Mouse (Mus musculus) hindbrain, embryonic 12.5 days (tissue): ENCODE measurements around the gene Tceanc2. TPM values are rescaled to one million over a fixed set of nuclear protein-coding genes. Genes with fewer than 3 reads are reported as not detected.

Experiments used
- ATAC-seq: fragments of 200-750 bp; cut with Nextera tagmentation; 2 replicates; pipeline ENCODE4 v1.8.0; 2017; ENCODE audit warnings: moderate TSS enrichment; ENCODE audit not compliant: low FRiP score
- H3K27ac ChIP-seq: fragments of 300-500 bp; sonication (generic); 2 replicates; pipeline ENCODE4 v1.5.1; 2016; ENCODE audit warnings: mild to moderate bottlenecking
- H3K27me3 ChIP-seq: fragments of 300-500 bp; sonication (generic); 2 replicates; pipeline ENCODE4 v1.6.1; 2016; ENCODE audit warnings: mild to moderate bottlenecking
- H3K36me3 ChIP-seq: fragments of 300-500 bp; sonication (generic); 2 replicates; pipeline ENCODE4 v1.6.1; 2016; ENCODE audit warnings: mild to moderate bottlenecking
- H3K4me1 ChIP-seq: fragments of 300-500 bp; sonication (generic); 2 replicates; pipeline ENCODE4 v1.6.1; 2016
- H3K4me2 ChIP-seq: fragments of 300-500 bp; sonication (generic); replicated peaks from 2 replicates; pipeline ENCODE4 v1.6.1; 2016; ENCODE audit warnings: mild to moderate bottlenecking
- H3K4me3 ChIP-seq: fragments of 300-500 bp; sonication (generic); 2 replicates; pipeline ENCODE4 v1.5.1; 2016; ENCODE audit warnings: mild to moderate bottlenecking
- H3K9ac ChIP-seq: fragments of 300-500 bp; sonication (generic); 2 replicates; pipeline ENCODE4 v1.6.1; 2016; ENCODE audit warnings: mild to moderate bottlenecking, moderate library complexity
- H3K9me3 ChIP-seq: fragments of 300-500 bp; sonication (generic); replicated peaks from 2 replicates; pipeline ENCODE4 v1.6.1; 2016; ENCODE audit warnings: mild to moderate bottlenecking
- WGBS: fragments of 180-500 bp; shearing (Covaris S2); methylation state at CpG from one replicate; pipeline ENCODE4 v1.1.7; 2016; 5-methylcytosine and 5-hydroxymethylcytosine counted together
- polyA plus RNA-seq: library from polyadenylated mRNA; unstranded; fragments of >200 nt; fragmentation: Nextera tagmentation; extraction: Ambion mirVana; gene quantifications from 2 replicates; pipeline ENCODE4 v1.2.1, GENCODE M21; 2016

Gene Tceanc2
- polyA plus RNA-seq, 1 experiment from 2014 or later = 20.8 TPM

DNA sequence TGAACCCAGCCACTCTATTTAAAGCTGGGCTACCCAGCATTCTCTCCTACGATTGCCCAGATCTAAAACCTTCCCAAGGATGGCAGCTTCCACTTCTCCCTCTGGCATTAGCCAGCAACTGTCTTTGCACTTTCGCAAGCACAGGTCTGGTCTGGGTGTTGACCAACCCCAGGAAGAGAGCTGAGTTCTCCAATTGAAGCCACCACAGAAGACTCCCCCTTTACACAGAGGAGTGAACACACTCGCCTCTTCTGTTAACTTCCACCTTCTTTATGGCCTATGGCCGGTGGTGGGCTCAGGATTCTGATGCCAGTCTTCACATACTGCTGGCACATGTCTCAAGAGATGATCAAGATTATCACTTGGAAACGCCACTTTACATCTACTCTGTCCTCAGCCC lies 11.1 kb downstream of the Tceanc2 start:
- ATAC-seq = no peak
- no peak overlapping the region for H3K27ac ChIP-seq
- H3K9ac ChIP-seq = no peak overlapping the region
- no peak overlapping the region for H3K4me3 ChIP-seq
- H3K9me3 ChIP-seq = no peaks in the 10 kb centered on the region
- 93% methylated on average over 5 of the region's 5 CpGs for WGBS
- H3K4me2 ChIP-seq = no peak overlapping the region
- H3K4me1 ChIP-seq = peaks cover 7% of the 10 kb centered on the region
- H3K36me3 ChIP-seq = peaks cover 21% of the 10 kb centered on the region
- no peaks in the 10 kb centered on the region for H3K27me3 ChIP-seq

DNA sequence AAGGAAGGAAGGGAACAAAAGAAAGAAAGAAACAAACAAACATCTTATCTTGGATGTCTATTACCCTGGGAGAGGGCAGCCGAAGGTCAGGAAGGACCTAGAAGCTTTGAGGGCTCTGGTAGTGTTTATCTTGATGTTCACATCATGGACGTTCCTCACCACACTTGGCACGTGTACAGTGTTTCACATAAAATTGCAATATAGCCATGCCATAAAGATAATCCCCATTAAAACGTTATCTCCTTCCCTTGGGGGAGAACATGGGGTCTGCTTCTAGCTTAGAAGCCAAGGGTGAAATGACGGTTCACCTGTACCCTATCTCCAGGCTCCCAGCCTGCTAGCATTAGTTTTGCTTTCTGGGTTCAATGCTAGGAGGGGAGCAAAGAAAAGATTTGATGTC lies 12.2 kb downstream of the Tceanc2 start:
- H3K4me3 ChIP-seq = no peak overlapping the region
- WGBS = 89% methylated on average over 5 of the region's 5 CpGs
- no peak for ATAC-seq
- H3K27me3 ChIP-seq = no peaks in the 10 kb centered on the region
- peaks cover 15% of the 10 kb centered on the region for H3K36me3 ChIP-seq
- no peaks in the 10 kb centered on the region for H3K9me3 ChIP-seq
- no peak overlapping the region for H3K9ac ChIP-seq
- peaks cover 7% of the 10 kb centered on the region for H3K4me1 ChIP-seq
- no peak overlapping the region for H3K4me2 ChIP-seq
- no peak overlapping the region for H3K27ac ChIP-seq

DNA sequence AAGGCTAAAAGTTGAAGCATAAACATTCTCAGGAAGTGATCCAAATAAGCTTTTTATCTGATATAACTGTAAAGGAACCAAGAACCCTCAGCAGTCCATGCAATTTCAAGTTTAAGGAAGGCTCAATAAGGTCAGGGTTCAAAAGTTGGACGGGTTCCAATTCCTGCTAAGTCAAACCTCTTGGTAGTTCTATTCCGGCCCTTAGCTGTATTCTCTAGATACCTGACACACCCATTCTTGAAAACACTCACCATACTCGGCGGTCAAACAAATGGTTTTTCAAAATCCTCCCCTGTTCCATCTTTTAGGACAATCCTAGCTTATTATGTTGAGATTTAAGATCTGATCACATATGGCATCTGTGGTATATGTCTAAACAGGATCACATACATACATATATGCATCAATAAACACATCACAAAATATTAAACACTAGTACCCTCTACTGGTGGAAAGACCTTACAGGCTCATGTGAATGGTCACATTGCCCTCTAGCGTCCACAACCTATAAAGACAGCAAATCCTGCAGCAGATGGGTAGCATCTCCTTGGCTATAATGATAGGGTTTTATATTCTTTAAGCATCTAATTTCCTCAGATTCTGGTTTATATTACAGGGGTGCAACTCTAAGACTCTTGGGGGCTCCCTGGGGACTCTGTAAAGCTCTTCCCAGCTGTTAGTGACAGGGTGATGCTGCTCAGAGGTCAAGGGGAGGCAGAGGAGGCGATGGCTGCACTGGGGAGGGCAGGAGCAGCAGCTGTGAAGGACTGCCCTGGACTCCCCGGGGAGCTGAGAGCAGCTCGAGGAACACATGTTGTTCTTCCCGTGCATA lies 14.9 kb downstream of the Tceanc2 start:
- no peaks in the 10 kb centered on the region for H3K27me3 ChIP-seq
- peak overlapping the region; percentile 44; the same call in 1 of the 2 replicates for H3K27ac ChIP-seq
- peak; percentile 92 for ATAC-seq
- WGBS = 42% methylated on average over 9 of the region's 9 CpGs
- H3K9me3 ChIP-seq = no peaks in the 10 kb centered on the region
- H3K36me3 ChIP-seq = peaks cover 15% of the 10 kb centered on the region
- H3K4me1 ChIP-seq = peaks cover 7% of the 10 kb centered on the region
- no peak overlapping the region; the same call in 1 of the 2 replicates for H3K9ac ChIP-seq
- no peak overlapping the region for H3K4me2 ChIP-seq
- no peak overlapping the region for H3K4me3 ChIP-seq

DNA sequence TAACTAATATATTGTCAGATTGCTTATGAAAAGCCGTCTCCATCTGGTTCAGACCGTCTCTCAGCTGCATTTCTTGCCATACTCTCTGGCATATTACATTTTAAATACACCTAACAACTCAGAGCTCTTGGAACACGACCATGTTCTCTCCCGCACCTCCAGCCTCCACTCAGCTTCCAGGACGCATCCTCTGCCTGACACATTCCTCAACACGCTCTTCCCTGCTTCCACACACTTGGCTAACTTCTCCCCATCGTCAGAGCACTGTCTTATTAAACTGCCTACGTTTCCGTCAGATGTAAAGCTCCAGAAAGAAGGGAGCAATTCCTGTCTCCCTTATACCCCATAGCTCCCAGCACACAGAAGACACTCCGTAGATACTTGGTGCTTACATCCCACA lies 15.6 kb downstream of the Tceanc2 start:
- H3K9me3 ChIP-seq = no peaks in the 10 kb centered on the region
- no peak overlapping the region for H3K4me3 ChIP-seq
- no peak overlapping the region for H3K27ac ChIP-seq
- peaks cover 7% of the 10 kb centered on the region for H3K4me1 ChIP-seq
- H3K9ac ChIP-seq = no peak overlapping the region
- H3K27me3 ChIP-seq = no peaks in the 10 kb centered on the region
- H3K36me3 ChIP-seq = peaks cover 19% of the 10 kb centered on the region
- WGBS = 92% methylated on average over 10 of the region's 10 CpGs
- ATAC-seq = no peak
- H3K4me2 ChIP-seq = no peak overlapping the region

DNA sequence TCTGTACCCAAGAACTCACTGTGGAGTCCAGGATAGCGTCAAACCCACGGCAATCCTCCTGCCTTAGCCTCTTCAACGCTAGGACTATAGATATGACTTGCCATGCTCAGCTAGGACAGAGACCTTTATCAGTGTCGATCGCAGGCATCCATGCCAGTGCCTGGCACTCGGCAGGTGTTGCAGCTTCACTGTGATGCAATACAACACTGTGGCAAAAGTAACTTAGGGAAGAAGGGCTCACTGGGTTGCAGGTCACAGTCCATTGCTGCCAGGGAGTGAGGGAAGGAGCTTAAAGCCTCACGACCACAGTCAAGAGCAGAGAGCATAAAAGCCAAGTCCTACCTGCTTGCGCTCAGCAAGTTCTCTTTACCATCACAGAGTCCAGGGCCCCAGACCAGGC lies 18.7 kb downstream of the Tceanc2 start:
- Histone ChIP-seq H3K36me3 (peaks cover 34% of the 10 kb centered on the region), H3K4me1 (peaks cover 7% of the 10 kb centered on the region)

DNA sequence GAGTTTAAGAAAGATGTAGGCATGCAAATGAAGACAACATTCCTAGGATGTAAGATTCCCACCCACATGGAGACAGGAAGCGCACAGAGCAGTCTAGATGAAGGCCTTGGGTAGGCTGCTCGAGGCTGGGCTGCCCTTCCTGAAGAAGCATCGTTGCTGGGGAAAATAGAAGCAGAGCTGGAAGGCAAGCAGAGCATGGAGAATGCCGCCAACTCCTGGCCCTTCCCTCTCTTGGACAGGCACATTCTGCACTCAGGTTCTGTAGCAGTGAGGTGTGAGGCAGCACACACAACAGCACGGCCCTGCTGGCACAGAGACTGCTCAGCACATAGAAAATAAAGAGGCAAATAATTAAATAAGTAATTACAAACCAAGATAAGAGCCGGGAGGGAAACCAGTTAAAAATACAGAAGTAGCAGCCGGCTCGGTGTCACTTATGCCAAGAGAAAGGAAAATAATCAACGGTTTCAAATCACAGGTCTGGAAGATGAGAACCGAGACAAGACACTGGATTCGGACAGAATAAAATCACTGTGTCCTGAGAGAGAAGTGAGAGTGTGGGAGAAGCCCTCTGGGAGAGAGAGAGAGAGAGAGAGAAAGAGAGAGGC lies 19.6 kb downstream of the Tceanc2 start:
- no peak for ATAC-seq
- Histone ChIP-seq H3K36me3 (peaks cover 40% of the 10 kb centered on the region), H3K27ac (no peak overlapping the region), H3K9me3 (no peaks in the 10 kb centered on the region), H3K27me3 (no peaks in the 10 kb centered on the region), H3K4me1 (peaks cover 1% of the 10 kb centered on the region), H3K4me2 (no peak overlapping the region), H3K9ac (no peak overlapping the region), H3K4me3 (no peak overlapping the region)
- WGBS = 92% methylated on average over 11 of the region's 11 CpGs

More for the DNA sequence above, 18.7 kb downstream of the Tceanc2 start:
- Histone ChIP-seq H3K9me3 (no peaks in the 10 kb centered on the region), H3K27me3 (no peaks in the 10 kb centered on the region), H3K9ac (no peak overlapping the region), H3K4me2 (no peak overlapping the region), H3K27ac (no peak overlapping the region), H3K4me3 (no peak overlapping the region)
- 93% methylated on average over 8 of the region's 8 CpGs for WGBS
- ATAC-seq = no peak

DNA sequence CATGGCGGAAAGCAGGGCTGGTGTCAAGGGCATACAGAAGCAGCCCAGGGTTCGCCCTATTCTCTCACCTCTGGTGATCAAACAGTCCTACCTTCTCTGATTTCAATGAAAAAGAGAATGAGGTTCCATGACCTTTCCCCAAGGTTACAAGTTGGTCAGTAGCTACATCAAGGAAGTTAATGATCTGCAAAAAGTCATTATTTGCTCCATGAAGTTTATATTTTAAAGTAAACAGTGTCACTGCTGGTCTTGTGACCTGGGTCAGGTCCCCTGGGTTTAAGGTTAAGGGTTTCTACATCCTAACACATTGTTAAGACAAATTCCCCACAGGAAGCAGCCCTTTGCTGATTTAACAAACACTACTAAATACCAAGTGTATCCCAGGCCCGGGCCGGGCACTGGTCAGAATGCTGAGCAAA lies 21.9 kb downstream of the Tceanc2 start:
- Histone ChIP-seq H3K9ac (no peak overlapping the region), H3K36me3 (peaks cover 44% of the 10 kb centered on the region), H3K4me3 (no peak overlapping the region), H3K4me1 (no peaks in the 10 kb centered on the region), H3K27ac (no peak overlapping the region), H3K27me3 (no peaks in the 10 kb centered on the region), H3K4me2 (no peak overlapping the region), H3K9me3 (no peaks in the 10 kb centered on the region)
- no peak for ATAC-seq
- 82% methylated on average over 4 of the region's 4 CpGs for WGBS

DNA sequence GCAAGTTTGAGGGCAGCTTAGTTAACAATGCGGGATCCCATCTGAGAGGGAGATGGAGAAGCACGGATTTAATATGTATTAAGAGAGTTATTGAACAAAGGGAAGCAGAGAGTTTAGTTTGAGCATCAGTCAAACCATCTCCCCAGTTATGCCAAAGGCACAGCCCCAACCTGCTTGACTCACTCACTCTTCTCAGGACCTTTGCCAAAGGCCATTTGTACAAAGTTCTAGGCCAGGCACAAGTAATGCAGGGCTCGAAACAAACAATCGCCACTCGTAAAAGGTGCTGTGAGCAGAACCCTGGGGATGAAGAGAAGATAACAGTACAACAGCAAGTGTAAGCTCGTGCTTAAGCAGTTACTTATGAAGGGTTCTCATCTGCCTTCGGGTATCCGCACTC lies 26.3 kb downstream of the Tceanc2 start:
- Histone ChIP-seq H3K4me1 (no peaks in the 10 kb centered on the region), H3K9me3 (no peaks in the 10 kb centered on the region), H3K27ac (no peak overlapping the region), H3K4me3 (no peak overlapping the region), H3K27me3 (no peaks in the 10 kb centered on the region), H3K4me2 (no peak overlapping the region), H3K9ac (no peak overlapping the region), H3K36me3 (peaks cover 31% of the 10 kb centered on the region)
- no peak for ATAC-seq
- WGBS = 85% methylated on average over 8 of the region's 8 CpGs

DNA sequence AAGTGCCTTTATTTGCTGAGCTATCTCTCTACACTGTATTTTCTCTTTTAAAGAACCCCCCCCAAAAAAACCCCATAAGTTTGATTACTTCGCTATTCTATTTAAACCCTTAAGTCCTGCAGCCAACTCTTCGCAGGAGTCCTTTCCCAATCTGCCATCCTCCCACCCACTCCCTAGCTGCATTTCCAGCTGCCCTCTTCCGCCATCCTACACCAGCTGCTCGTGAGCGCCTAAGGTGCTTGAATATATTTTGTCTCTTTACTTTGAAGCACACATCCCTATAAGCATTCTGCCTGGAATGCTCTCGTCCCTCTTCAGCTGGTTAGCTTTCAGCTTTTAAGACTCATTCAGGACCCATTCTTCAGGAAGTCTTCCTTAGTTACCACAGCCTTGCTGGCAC lies 27.9 kb downstream of the Tceanc2 start:
- no peak for ATAC-seq
- H3K4me2 ChIP-seq = no peak overlapping the region

DNA sequence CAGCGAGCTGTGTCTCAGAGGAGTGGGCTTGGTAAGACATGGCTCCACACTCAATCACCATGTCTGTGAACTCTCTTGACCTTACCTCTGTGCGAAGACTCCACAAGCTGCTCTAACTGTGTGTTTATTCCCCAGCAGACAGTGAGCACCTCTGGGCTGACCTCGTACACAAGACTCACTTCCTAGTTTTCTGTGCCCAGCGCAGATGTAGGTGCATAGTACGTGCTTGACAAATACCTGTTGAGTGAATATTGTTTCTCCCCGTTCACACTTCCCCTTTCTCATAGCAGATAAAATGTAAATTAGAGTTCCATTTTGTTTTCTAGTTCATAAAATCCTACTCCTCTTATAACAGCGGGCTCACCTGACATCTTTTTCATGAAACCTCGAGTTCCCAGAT lies 35.4 kb downstream of the Tceanc2 start:
- peaks cover 11% of the 10 kb centered on the region for H3K36me3 ChIP-seq
- peaks cover 31% of the 10 kb centered on the region for H3K4me1 ChIP-seq
- no peak overlapping the region for H3K9ac ChIP-seq
- no peak overlapping the region for H3K4me3 ChIP-seq
- no peak overlapping the region for H3K27ac ChIP-seq
- H3K9me3 ChIP-seq = no peaks in the 10 kb centered on the region
- no peaks in the 10 kb centered on the region for H3K27me3 ChIP-seq
- H3K4me2 ChIP-seq = no peak overlapping the region
- 93% methylated on average over 8 of the region's 8 CpGs for WGBS
- ATAC-seq = no peak

More for the DNA sequence above, 27.9 kb downstream of the Tceanc2 start:
- no peaks in the 10 kb centered on the region for H3K9me3 ChIP-seq
- H3K27ac ChIP-seq = no peak overlapping the region
- H3K27me3 ChIP-seq = no peaks in the 10 kb centered on the region
- H3K4me1 ChIP-seq = no peaks in the 10 kb centered on the region
- H3K4me3 ChIP-seq = no peak overlapping the region
- WGBS = 84% methylated on average over 6 of the region's 6 CpGs
- H3K36me3 ChIP-seq = peaks cover 28% of the 10 kb centered on the region
- no peak overlapping the region for H3K9ac ChIP-seq

DNA sequence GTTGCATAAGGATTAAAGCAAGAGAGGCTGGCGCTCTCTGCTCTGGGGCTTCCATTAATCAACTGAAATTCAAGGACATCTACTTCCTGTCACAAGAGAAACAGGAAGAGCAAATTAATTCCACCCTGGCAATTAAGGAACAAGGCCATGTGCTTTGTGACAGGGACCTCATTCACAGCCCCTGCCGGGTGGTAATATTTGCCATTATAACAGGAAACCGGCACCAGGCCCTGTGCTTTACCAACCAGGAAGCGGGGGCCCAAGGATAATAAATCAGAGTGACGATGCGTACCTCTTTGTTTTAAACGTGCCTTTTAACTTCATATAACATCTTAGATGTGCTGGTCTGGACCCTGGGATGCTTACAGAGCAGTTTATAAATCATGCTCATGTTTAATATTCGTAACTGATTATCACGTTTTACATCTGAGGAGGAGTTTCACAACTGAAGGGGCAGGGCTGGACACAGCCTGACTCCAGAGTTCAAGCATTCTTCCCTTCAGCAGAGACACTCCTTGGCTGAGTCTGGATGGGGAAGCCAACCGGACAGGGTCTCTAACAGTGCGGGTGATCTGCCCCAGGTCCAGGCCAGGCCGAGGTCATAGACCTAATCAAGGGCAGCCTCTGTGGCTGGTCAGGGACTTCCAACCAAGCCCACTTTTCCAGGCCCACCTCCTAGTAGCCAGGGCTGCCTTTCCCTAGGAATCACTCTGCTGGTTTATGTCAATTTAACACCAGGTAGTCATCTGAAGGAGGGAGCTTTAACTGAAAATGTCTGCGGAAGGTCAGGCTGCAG lies 38.9 kb downstream of the Tceanc2 start:
- H3K27me3 ChIP-seq = no peaks in the 10 kb centered on the region
- no peaks in the 10 kb centered on the region for H3K36me3 ChIP-seq
- WGBS = 48% methylated on average over 13 of the region's 13 CpGs
- peak overlapping the region; percentile 81 for H3K27ac ChIP-seq
- peak; percentile 41 for ATAC-seq
- H3K4me1 ChIP-seq = peaks cover 53% of the 10 kb centered on the region
- no peak overlapping the region for H3K4me3 ChIP-seq
- no peaks in the 10 kb centered on the region for H3K9me3 ChIP-seq
- H3K9ac ChIP-seq = no peak overlapping the region
- H3K4me2 ChIP-seq = no peak overlapping the region
